Mouse (Mus musculus) midbrain, postnatal 0 days (tissue): ENCODE results near the gene Zfp36l3. TPM values are rescaled to one million over a fixed set of nuclear protein-coding genes. Genes with fewer than 3 reads are reported as not detected.

Experiments used
- ATAC-seq: fragments of 200-750 bp; cut with Nextera tagmentation; 2 replicates; pipeline ENCODE4 v1.8.0; 2017; ENCODE audit warnings: moderate number of reproducible peaks, mild to moderate bottlenecking, moderate TSS enrichment, moderate library complexity; ENCODE audit not compliant: low FRiP score
- DNase-seq: peaks from one replicate; pipeline ENCODE4 v3.0.0-alpha.2; 2015; ENCODE audit warnings: low spot score
- H3K27ac ChIP-seq: fragments of 300-500 bp; sonication (generic); 2 replicates; pipeline ENCODE4 v1.5.1; 2014; ENCODE audit warnings: low read depth, mild to moderate bottlenecking, low read length, mixed read lengths
- H3K27me3 ChIP-seq: fragments of 300-500 bp; sonication (generic); 2 replicates; pipeline ENCODE4 v1.6.1; 2014; ENCODE audit warnings: low read length, control low read depth, mixed read lengths; ENCODE audit not compliant: insufficient read depth
- H3K36me3 ChIP-seq: fragments of 300-500 bp; sonication (generic); 2 replicates; pipeline ENCODE4 v1.6.1; 2014; ENCODE audit warnings: low read length, control low read depth, mixed read lengths; ENCODE audit not compliant: insufficient read depth
- H3K4me1 ChIP-seq: fragments of 300-500 bp; sonication (generic); 2 replicates; pipeline ENCODE4 v1.6.1; 2014; ENCODE audit warnings: mild to moderate bottlenecking, control low read depth, antibody characterized with exemption, low read length, mixed read lengths; ENCODE audit not compliant: insufficient read depth
- H3K4me2 ChIP-seq: fragments of 300-500 bp; sonication (generic); 2 replicates; pipeline ENCODE4 v1.6.1; 2014; ENCODE audit warnings: low read depth, mild to moderate bottlenecking, low read length, mixed read lengths; ENCODE audit not compliant: poor library complexity, severe bottlenecking
- H3K4me3 ChIP-seq: fragments of 300-500 bp; sonication (generic); 2 replicates; pipeline ENCODE4 v1.5.1; 2014; ENCODE audit warnings: low read depth, mild to moderate bottlenecking, low read length, moderate library complexity
- H3K9ac ChIP-seq: fragments of 300-500 bp; sonication (generic); replicated peaks from 2 replicates; pipeline ENCODE4 v1.6.1; 2014; ENCODE audit warnings: mild to moderate bottlenecking, low read length, moderate library complexity, mixed read lengths; ENCODE audit not compliant: poor library complexity, severe bottlenecking
- H3K9me3 ChIP-seq: fragments of 300-500 bp; sonication (generic); 2 replicates; pipeline ENCODE4 v1.6.1; 2016; ENCODE audit warnings: low read length, control low read depth
- CTCF ChIP-seq: IDR thresholded peaks from 2 replicates; pipeline ENCODE4 v1.5.1; 2016; ENCODE audit warnings: antibody characterized with exemption, mild to moderate bottlenecking
- WGBS: fragments of 180-500 bp; shearing (Covaris S2); extraction: QIAGEN DNeasy Blood & Tissue Kit; methylation state at CpG from one replicate; pipeline ENCODE4 v1.1.7; 2014; 5-methylcytosine and 5-hydroxymethylcytosine counted together
- polyA plus RNA-seq: library from polyadenylated mRNA; unstranded; fragments of >200 nt; fragmentation: Nextera tagmentation; extraction: Ambion mirVana; gene quantifications from 2 replicates; pipeline ENCODE4 v1.2.1, GENCODE M21; 2015
- total RNA-seq: library from RNA; depleted of rRNA; stranded (reverse); fragments of >200 nt; gene quantifications from 2 replicates; pipeline ENCODE4 v1.2.3, GENCODE M21; 2014; rRNA removed

Gene Zfp36l3
- total and polyA plus RNA-seq, 2 experiments from 2014 or later = not detected

DNA sequence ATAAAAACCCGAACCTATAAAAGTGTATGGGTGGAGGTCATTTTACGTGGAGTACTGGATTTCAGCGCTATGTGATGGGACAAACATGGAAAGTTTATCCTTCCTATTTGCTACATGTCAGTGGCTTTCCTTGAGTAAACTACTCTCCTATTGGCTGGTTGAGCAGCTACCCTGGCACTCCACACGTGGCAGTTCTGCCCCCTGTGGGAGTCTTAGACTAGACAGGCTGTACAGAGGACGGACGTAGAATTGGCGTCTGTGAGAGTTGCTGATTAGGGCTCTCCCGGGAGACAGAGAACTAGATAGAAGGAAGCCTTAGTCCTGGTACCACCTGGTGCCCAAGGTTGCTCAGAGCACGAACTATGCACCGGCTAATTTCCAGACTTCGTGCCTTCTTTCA, 51.6 kb downstream of the Zfp36l3 start, which contains the start of gene 4930502E18Rik:
Gene 4930502E18Rik (plus strand): TSS at position 231 of the 400 bp plus-strand sequence.
- no peak for ATAC-seq
- 81% methylated on average over 11 of the region's 11 CpGs for WGBS
- TF ChIP-seq CTCF = no peak

More for the DNA sequence above, 51.6 kb downstream of the Zfp36l3 start, which contains the start of gene 4930502E18Rik:
- H3K9me3 ChIP-seq = no peaks in the 10 kb centered on the region
- no peaks in the 10 kb centered on the region for H3K27me3 ChIP-seq
- no peaks in the 10 kb centered on the region for H3K36me3 ChIP-seq
- H3K9ac ChIP-seq = no peak within 1 kb of the TSS
- no peak for DNase-seq
- H3K4me3 ChIP-seq = no peak within 1 kb of the TSS
- H3K4me1 ChIP-seq = no peaks in the 10 kb centered on the region
- H3K4me2 ChIP-seq = no peak within 1 kb of the TSS
- no peak within 1 kb of the TSS for H3K27ac ChIP-seq

Other genes with a start within 250 kb of the Zfp36l3 start
- gene Rtl8c, start 168.4 kb downstream of the Zfp36l3 start, total RNA-seq = 83.2 and 132 TPM in 2 replicates
- gene Rtl8c, start 168.4 kb downstream of the Zfp36l3 start, polyA plus RNA-seq = 251 and 255 TPM in 2 replicates
- not detected in 2 replicates for gene Gm14597, start 167.4 kb downstream of the Zfp36l3 start, total RNA-seq
- gene Gm14597, start 167.4 kb downstream of the Zfp36l3 start, polyA plus RNA-seq = not detected in 2 replicates
- 222 and 307 TPM in 2 replicates for gene Rtl8a, start 132.7 kb downstream of the Zfp36l3 start, total RNA-seq
- 313 and 323 TPM in 2 replicates for gene Rtl8a, start 132.7 kb downstream of the Zfp36l3 start, polyA plus RNA-seq
- 323 and 356 TPM in 2 replicates for gene Rtl8b, start 106.0 kb downstream of the Zfp36l3 start, total RNA-seq
- gene Rtl8b, start 106.0 kb downstream of the Zfp36l3 start, polyA plus RNA-seq = 268 and 275 TPM in 2 replicates
- 0.38 TPM in 1 of 2 replicates, not detected in the other for gene 4930502E18Rik, start 51.6 kb downstream of the Zfp36l3 start, total RNA-seq
- gene 4930502E18Rik, start 51.6 kb downstream of the Zfp36l3 start, polyA plus RNA-seq = 0.45 and 0.49 TPM in 2 replicates
- gene 1700013H16Rik, start 18.6 kb downstream of the Zfp36l3 start, total RNA-seq = not detected in 2 replicates
- not detected in 2 replicates for gene 1700013H16Rik, start 18.6 kb downstream of the Zfp36l3 start, polyA plus RNA-seq
- gene Xlr, start 21.3 kb upstream of the Zfp36l3 start, total RNA-seq = 0.77 and 1.5 TPM in 2 replicates
- 2.9 and 4.8 TPM in 2 replicates for gene Xlr, start 21.3 kb upstream of the Zfp36l3 start, polyA plus RNA-seq